Comparison of ENCODE assay signal across 7 mouse cellular contexts in genomic region chr12:38780955-38781304, GRCm38 (mm10). TPM values are rescaled to one million over a fixed set of nuclear protein-coding genes. Genes with fewer than 3 reads are reported as not detected.
DNase-seq lines count a peak whose midpoint lies in the region; ATAC-seq and TF ChIP-seq lines count a peak whose summit lies in the region.

No protein-coding gene starts in this region.

- no peaks in the 10 kb centered on the region for H3K27me3 ChIP-seq in embryonic facial prominence, embryonic 14.5 days (replicated peaks; ENCODE audit: control insufficient read depth, insufficient read depth, low read length)
- no peaks in the 10 kb centered on the region; the same call in 1 of the 2 replicates for H3K27me3 ChIP-seq in hindbrain, embryonic 11.5 days (ENCODE audit: control insufficient read depth, insufficient read depth, low read length)
- H3K27me3 ChIP-seq in limb, embryonic 12.5 days = no peaks in the 10 kb centered on the region
- no peaks in the 10 kb centered on the region for H3K27me3 ChIP-seq in myocyte (ENCODE audit: control insufficient read depth, insufficient read depth, insufficient read length)

- peak overlapping the region; percentile 87 for H3K27ac ChIP-seq in embryonic facial prominence, embryonic 14.5 days (replicated peaks; ENCODE audit: low read depth, low read length)
- H3K27ac ChIP-seq in hindbrain, embryonic 11.5 days (ENCODE audit: low read depth, low read length) = no peak overlapping the region
- H3K27ac ChIP-seq in limb, embryonic 12.5 days = no peak overlapping the region

- no peaks in the 10 kb centered on the region for H3K36me3 ChIP-seq in embryonic facial prominence, embryonic 14.5 days (ENCODE audit: control insufficient read depth, insufficient read depth, low read length)
- no peaks in the 10 kb centered on the region for H3K36me3 ChIP-seq in hindbrain, embryonic 11.5 days (ENCODE audit: control insufficient read depth, insufficient read depth, low read length)
- H3K36me3 ChIP-seq in limb, embryonic 12.5 days = no peaks in the 10 kb centered on the region
- no peaks in the 10 kb centered on the region for H3K36me3 ChIP-seq in myocyte (ENCODE audit: control insufficient read depth, insufficient read depth)

- DNase-seq in ES-CJ7 (ENCODE audit: low read depth, low spot score) = peak; percentile 53
- peak; percentile 60 for DNase-seq in adrenal gland, postnatal 10 days
- DNase-seq in embryonic facial prominence, embryonic 14.5 days (ENCODE audit: low spot score) = peak; percentile 27
- DNase-seq in hindbrain, embryonic 11.5 days (ENCODE audit: low spot score) = peak; percentile 36
- no peak for DNase-seq in urinary bladder, postnatal 25 days (ENCODE audit: low spot score)

- H3K4me2 ChIP-seq in embryonic facial prominence, embryonic 14.5 days (ENCODE audit: low read depth, low read length) = peak overlapping the region; percentile 74
- peak overlapping the region; percentile 73 for H3K4me2 ChIP-seq in hindbrain, embryonic 11.5 days (replicated peaks; ENCODE audit: low read depth, low read length)
- peak overlapping the region; percentile 91 for H3K4me2 ChIP-seq in limb, embryonic 12.5 days
- peak overlapping the region; percentile 74 for H3K4me2 ChIP-seq in myocyte (ENCODE audit: low read depth)

- no peak overlapping the region for H3ac ChIP-seq in myocyte (ENCODE audit: control insufficient read depth, insufficient read length)

- H3K9me3 ChIP-seq in embryonic facial prominence, embryonic 14.5 days (ENCODE audit: control insufficient read depth, low read length) = no peaks in the 10 kb centered on the region
- no peaks in the 10 kb centered on the region for H3K9me3 ChIP-seq in hindbrain, embryonic 11.5 days (ENCODE audit: control insufficient read depth, low read length)
- no peaks in the 10 kb centered on the region for H3K9me3 ChIP-seq in limb, embryonic 12.5 days

- no peak for ATAC-seq in embryonic facial prominence, embryonic 14.5 days (ENCODE audit: low read depth)
- no peak for ATAC-seq in hindbrain, embryonic 11.5 days (ENCODE audit: low FRiP score)
- no peak for ATAC-seq in limb, embryonic 12.5 days (ENCODE audit: insufficient number of reproducible peaks, insufficient read depth, low FRiP score, low TSS enrichment, low read depth)

- peak overlapping the region; percentile 48 for H3K4me3 ChIP-seq in embryonic facial prominence, embryonic 14.5 days (ENCODE audit: low read depth, low read length)
- H3K4me3 ChIP-seq in hindbrain, embryonic 11.5 days (ENCODE audit: low read depth, low read length) = peak overlapping the region; percentile 57
- H3K4me3 ChIP-seq in limb, embryonic 12.5 days (replicated peaks) = peak overlapping the region; percentile 55
- peak overlapping the region; percentile 58 for H3K4me3 ChIP-seq in myocyte

- no peaks in the 10 kb centered on the region for H3K79me2 ChIP-seq in myocyte (ENCODE audit: control insufficient read depth, insufficient read depth)

- H3K4me1 ChIP-seq in embryonic facial prominence, embryonic 14.5 days (ENCODE audit: control insufficient read depth, insufficient read depth, low read length) = no peaks in the 10 kb centered on the region
- H3K4me1 ChIP-seq in hindbrain, embryonic 11.5 days (replicated peaks; ENCODE audit: control insufficient read depth, insufficient read depth, low read length) = 0 out of 2 replicates have a peak, but pooled peaks cover 2% of the 10 kb centered on the region
- H3K4me1 ChIP-seq in limb, embryonic 12.5 days (replicated peaks) = no peaks in the 10 kb centered on the region

- peak overlapping the region; percentile 60 for H3K9ac ChIP-seq in embryonic facial prominence, embryonic 14.5 days (ENCODE audit: low read depth, low read length)
- H3K9ac ChIP-seq in hindbrain, embryonic 11.5 days (ENCODE audit: low read depth, low read length) = peak overlapping the region; percentile 50; the same call in 1 of the 2 replicates
- H3K9ac ChIP-seq in limb, embryonic 12.5 days (replicated peaks) = peak overlapping the region; percentile 40; the same call in 1 of the 2 replicates

- WGBS in embryonic facial prominence, embryonic 14.5 days = under 1% methylated on average over 11 of the region's 11 CpGs
- WGBS in hindbrain, embryonic 11.5 days = under 1% methylated on average over 11 of the region's 11 CpGs
- 2% methylated on average over 11 of the region's 11 CpGs for WGBS in limb, embryonic 12.5 days

- TF ChIP-seq POLR2A in myocyte (IDR thresholded peaks at IDR 0.05; ENCODE audit: insufficient read length, low read depth) = no peak

TF ChIP-seq in myocyte, 11 proteins besides CTCF, POLR2A, EP300 and RAD21:
- peak in 1 of 3 experiments; percentile 22 for TF ChIP-seq MYOG (IDR thresholded peaks at IDR 0.05; ENCODE audit: control insufficient read depth in 1 of 3, insufficient read depth in 1 of 3, insufficient read length in 2 of 3, low read depth in 2 of 3)
- TF ChIP-seq MAX (IDR thresholded peaks at IDR 0.05; ENCODE audit: low read depth) = no peak
- peak in 1 of 3 experiments; percentile 43 for TF ChIP-seq MYOD1 (IDR thresholded peaks at IDR 0.05; ENCODE audit: control insufficient read depth in 1 of 3, insufficient read length in 2 of 3, low read depth in 2 of 3)

RNA-seq across cellular contexts. Expression of gene Etv1, which starts 1.8 kb away (rescaled TPM):
- 10 to 100 TPM; 33.4 to 42.8 TPM for total RNA-seq in adrenal gland, postnatal 10 days (2021)
- 22.6 and 22.8 TPM in 2 replicates for polyA plus RNA-seq in embryonic facial prominence, embryonic 14.5 days (2014; fragmentation: Nextera tagmentation; extraction: Ambion mirVana)
- polyA plus RNA-seq in hindbrain, embryonic 11.5 days (2014; fragmentation: Nextera tagmentation; extraction: Ambion mirVana) = 14.8 and 17.7 TPM in 2 replicates
- 15.0 and 18.7 TPM in 2 replicates for polyA plus RNA-seq in limb, embryonic 12.5 days (2016; fragmentation: Nextera tagmentation; extraction: Ambion mirVana)
- polyA plus RNA-seq in myocyte (2012; fragmentation: generic; extraction: Trizol) = 4.4 TPM
